Mouse (Mus musculus): ENCODE measurements around the gene Vwc2l.

The Vwc2l gene

GRCm38 (mm10) chr1:70725655-70726066, at the start of gene Vwc2l:
Vwc2l (plus strand) TSS chr1:70725715.
- DNase-seq (ENCODE audit: low spot score in 2 of 2), result peak; percentile 6 to 30

GRCm38 (mm10) chr1:70692529-70692928, 33.0 kb upstream of the Vwc2l start:
- DNase-seq (ENCODE audit: low spot score in 2 of 2), result no peak

GRCm38 (mm10) chr1:70700270-70700669, 25.2 kb upstream of the Vwc2l start:
- no peak for DNase-seq (ENCODE audit: low spot score in 2 of 2)

GRCm38 (mm10) chr1:70703934-70704333, 21.6 kb upstream of the Vwc2l start:
- DNase-seq (ENCODE audit: low spot score in 2 of 2), result no peak

GRCm38 (mm10) chr1:70705821-70706220, 19.7 kb upstream of the Vwc2l start:
- no peak for DNase-seq (ENCODE audit: low spot score in 2 of 2)

- DNase-seq (ENCODE audit: low spot score in 2 of 2), result no peak
Observed at GRCm38 (mm10) chr1:70725045-70725444, 470 bp upstream of the Vwc2l start.

- no peak for DNase-seq (ENCODE audit: low spot score in 2 of 2)
Observed at GRCm38 (mm10) chr1:70787146-70787545, 61.6 kb downstream of the Vwc2l start.

- no peak for DNase-seq (ENCODE audit: low spot score in 2 of 2)
Observed at GRCm38 (mm10) chr1:70791636-70792035, 66.1 kb downstream of the Vwc2l start.

GRCm38 (mm10) chr1:70795094-70795493, 69.6 kb downstream of the Vwc2l start:
- no peak for DNase-seq (ENCODE audit: low spot score in 2 of 2)

GRCm38 (mm10) chr1:70803401-70803800, 77.9 kb downstream of the Vwc2l start:
- no peak for DNase-seq (ENCODE audit: low spot score in 2 of 2)

- no peak for DNase-seq (ENCODE audit: low spot score in 2 of 2)
Observed at GRCm38 (mm10) chr1:70823111-70823510, 97.6 kb downstream of the Vwc2l start.

GRCm38 (mm10) chr1:70833262-70833661, 107.7 kb downstream of the Vwc2l start:
- no peak for DNase-seq (ENCODE audit: low spot score in 2 of 2)

GRCm38 (mm10) chr1:70842222-70842621, 116.7 kb downstream of the Vwc2l start:
- no peak for DNase-seq (ENCODE audit: low spot score in 2 of 2)

- DNase-seq (ENCODE audit: low spot score in 2 of 2), result no peak
Observed at GRCm38 (mm10) chr1:70845276-70845675, 119.8 kb downstream of the Vwc2l start.

- DNase-seq (ENCODE audit: low spot score in 2 of 2), result no peak
Observed at GRCm38 (mm10) chr1:70851633-70852390, 126.3 kb downstream of the Vwc2l start.

- DNase-seq (ENCODE audit: low spot score in 2 of 2), result no peak
Observed at GRCm38 (mm10) chr1:70853446-70853845, 127.9 kb downstream of the Vwc2l start.

- DNase-seq (ENCODE audit: low spot score in 2 of 2), result no peak
Observed at GRCm38 (mm10) chr1:70855912-70856311, 130.4 kb downstream of the Vwc2l start.

GRCm38 (mm10) chr1:70861672-70862071, 136.2 kb downstream of the Vwc2l start:
- DNase-seq (ENCODE audit: low spot score in 2 of 2), result no peak

- DNase-seq (ENCODE audit: low spot score in 2 of 2), result no peak
Observed at GRCm38 (mm10) chr1:70866137-70866536, 140.6 kb downstream of the Vwc2l start.

- DNase-seq (ENCODE audit: low spot score in 2 of 2), result no peak
Observed at GRCm38 (mm10) chr1:70880496-70880895, 155.0 kb downstream of the Vwc2l start.

GRCm38 (mm10) chr1:70881269-70881668, 155.8 kb downstream of the Vwc2l start:
- no peak for DNase-seq (ENCODE audit: low spot score in 2 of 2)

GRCm38 (mm10) chr1:70884156-70884555, 158.6 kb downstream of the Vwc2l start:
- no peak for DNase-seq (ENCODE audit: low spot score in 2 of 2)

GRCm38 (mm10) chr1:70902311-70902710, 176.8 kb downstream of the Vwc2l start:
- DNase-seq (ENCODE audit: low spot score in 2 of 2), result no peak

GRCm38 (mm10) chr1:70907366-70907765, 181.9 kb downstream of the Vwc2l start:
- no peak for DNase-seq (ENCODE audit: low spot score in 2 of 2)
